Mouse (Mus musculus) lung, adult 18-20 months (tissue): ENCODE results near the gene Rad54l.

Experiments used
- DNase-seq, 2 experiments: peaks; one replicate each; pipeline ENCODE4 v3.0.0; 2022; ENCODE audit warnings: mixed read lengths in 2 of 2

Rad54l gene

DNA sequence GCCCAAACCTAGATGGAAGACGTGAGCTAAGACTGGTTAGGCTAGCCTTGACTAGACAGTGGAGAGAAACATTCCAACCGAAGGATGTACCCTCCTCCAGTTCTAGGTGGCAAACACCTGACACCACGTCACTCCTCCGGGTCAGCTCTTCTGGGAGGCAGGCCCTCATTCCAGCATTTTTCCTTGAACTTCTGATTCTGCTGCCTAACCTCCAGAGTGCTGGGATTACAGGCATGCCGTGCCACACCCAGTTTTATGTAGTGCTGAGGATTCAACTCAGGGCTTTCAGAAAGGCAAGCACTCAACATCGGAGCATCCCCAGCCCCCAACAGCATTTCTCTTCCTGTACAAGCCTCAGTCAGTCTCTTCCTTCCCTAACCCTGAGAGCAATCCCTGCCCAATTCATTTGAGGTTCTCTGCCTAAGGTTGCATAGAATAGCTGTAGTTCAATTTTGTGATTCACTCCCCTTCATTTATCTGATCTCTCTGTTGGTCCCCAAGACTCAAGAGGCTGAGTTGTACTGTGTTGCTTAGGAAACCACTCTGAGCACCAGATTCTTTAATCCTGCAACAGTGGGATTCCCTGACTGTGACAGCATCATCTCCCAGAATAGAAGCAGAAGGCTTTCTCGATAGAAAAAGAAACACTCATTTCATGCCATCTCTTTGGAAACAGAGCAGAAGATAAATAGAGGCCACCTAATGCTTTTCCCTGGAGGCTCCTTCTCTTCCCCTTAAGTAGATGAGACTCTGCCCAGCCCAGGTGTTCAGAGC, 17.5 kb upstream of the Rad54l start:
- DNase-seq: no peak

DNA sequence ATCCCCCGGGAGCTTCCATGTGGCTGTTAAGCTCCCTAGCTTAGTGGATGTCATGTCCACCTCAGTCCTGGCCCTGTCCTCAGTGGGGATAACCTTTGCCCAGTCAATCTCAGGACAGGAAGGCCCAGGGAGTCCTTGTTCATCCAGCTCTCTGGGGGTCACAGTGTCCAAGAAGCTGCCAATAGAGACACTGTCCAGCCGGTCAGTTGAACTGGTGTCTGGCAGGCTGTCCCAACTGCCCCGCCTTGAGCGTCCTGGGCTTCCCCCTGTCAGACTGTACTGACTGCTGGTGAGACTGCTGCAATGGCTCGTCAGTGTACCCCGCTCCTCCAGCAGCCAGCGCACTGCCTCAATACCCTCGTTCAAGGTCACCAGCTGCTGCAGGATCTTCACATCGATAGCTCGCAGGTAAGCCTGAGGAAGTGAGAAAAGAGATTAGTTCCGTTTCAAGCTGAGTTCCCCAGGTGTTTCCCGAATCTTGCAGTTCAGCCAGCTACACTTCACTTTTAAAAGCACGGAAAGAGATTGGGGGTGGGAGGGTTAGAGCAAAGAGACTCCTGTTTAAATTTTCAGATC, 14.0 kb upstream of the Rad54l start:
- no peak for DNase-seq

DNA sequence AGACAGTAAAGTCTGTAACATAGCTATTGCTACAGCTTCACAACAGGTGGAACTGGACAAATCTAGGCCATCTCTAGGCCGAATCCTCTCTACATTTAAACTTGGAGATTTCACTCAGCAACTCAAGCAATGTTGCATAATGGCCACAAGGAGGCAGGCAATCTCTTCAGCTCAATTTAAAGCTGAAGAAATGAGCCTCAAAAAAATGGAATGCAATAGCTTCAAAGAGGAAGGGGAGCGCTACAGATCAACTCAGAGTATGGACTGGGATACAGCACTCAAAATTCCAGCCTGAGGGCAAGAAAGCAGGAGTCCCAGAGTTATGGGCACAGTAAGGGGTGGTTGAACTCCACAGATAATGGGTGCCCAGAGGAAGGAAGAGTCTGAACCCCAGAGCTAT, 11.5 kb upstream of the Rad54l start:
- no peak for DNase-seq

DNA sequence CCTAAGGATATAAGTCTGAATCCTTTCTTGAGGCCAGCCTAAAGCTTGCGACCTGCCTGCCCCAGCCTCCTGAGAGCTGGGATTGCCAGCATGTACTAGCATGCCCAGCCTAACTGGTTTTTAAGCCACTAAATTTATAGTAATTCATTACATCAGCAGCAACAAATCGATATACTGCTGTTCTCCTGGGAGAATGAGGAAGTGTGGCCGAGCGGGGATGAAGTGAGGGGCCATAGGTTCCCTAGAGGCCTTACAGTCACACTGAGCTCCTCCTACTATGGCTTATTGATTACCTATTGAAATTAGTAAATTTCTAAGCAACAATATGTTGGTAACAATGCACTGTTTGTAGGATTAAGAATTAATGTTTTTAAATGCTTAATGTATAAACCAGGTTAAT, 9.6 kb upstream of the Rad54l start:
- no peak for DNase-seq

DNA sequence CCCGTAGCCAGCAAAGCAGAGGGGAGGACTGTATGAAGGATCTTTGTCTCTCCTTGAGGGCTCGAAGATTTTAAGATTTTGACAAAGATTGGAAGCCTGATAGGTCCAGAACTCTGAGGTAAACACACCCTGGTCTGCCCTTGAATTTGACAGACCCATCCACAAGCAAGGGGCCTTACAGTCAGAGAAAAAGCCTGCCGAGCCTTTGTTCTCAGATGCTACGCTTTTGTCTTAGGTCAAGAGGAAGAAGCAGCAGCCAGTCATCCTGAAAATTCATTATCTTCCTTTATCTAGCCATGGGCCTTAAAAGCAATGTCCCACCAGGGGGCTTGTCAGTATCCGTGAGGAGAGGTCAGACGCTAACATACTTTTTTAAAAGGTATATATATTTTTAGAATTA, 4.5 kb upstream of the Rad54l start:
- no peak for DNase-seq

DNA sequence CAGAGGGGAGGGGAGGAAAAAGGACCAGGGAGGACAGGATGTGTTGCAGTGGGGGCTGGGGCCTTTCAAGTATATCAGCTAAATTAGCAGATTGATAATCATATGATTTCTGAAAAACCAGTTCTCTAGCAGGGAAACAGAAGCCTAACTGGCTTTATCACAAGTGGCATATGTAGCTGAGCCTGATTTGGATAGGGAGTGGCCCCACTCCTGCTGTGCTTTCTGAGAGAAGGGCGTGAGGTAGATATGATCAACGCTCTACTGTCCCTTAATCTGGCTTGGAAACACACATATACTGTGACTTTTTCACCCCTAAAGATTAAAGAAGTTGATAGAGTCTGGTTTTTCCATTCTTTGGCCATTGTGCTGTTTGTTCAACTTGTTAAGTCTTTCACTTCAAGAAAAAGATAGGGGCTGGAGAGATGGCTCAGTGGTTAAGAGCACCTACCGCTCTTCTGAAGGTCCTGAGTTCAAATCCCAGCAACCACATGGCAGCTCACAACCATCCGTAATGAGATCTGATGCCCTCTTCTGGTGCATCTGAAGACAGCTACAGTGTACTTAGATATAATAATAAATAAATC, 2.4 kb upstream of the Rad54l start:
- no peak for DNase-seq

DNA sequence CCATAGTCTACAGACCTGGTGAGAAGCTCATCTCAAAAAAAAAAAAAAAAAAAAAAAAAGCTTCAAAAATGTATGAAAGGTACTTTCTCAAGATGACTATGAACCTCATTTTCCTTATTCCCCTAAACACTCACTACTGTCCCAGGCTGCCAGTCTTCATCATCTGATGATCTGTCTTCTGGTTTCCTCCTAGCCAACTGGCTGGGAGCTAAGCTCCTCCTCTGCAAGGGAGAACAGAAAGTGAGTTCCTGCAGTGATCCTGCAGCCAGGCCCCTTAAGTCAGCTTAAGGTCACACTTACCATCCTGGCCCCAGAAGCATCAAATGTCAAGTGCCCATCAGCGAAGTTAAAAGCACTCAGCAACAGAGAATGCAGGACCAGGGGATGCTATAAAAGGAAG, 728 bp downstream of the Rad54l start:
- DNase-seq: no peak

DNA sequence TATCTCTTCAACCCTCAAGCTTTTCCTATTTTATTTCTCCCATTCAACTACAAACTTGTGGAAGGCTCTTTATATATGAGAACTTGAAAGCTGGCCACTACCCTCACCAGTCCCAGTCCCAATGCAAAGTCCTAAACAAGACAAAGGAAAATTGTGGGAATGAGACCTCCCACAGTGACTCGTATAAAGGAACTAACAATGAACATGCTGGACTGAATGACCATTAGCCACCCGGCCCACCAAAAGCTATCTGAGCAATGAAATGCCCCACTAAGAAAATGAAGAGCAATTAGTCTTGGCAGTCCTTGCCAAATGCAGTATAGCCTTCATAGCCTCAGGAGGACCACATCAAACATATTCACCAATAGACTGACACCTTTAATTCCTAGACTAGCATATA, 12.0 kb downstream of the Rad54l start:
- no peak for DNase-seq

DNA sequence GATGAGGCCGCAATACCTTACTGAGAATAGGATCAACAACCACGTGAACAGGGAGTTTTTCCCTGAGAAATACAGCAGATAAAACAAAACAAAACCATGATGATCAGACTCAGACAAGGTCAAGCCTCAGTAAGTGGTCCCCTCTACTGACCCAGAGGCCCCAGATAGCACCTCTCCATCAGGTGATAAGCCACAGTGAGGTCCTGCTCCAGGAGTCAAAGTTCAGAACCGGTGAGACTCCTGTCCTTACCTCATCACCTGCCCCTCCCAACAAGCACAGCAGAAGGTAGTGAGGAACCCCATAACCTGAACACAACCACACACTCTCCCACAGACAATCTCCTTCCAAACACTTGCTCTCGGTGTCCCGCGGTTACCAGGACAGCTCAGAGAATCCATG, 12.8 kb downstream of the Rad54l start:
- DNase-seq: no peak

DNA sequence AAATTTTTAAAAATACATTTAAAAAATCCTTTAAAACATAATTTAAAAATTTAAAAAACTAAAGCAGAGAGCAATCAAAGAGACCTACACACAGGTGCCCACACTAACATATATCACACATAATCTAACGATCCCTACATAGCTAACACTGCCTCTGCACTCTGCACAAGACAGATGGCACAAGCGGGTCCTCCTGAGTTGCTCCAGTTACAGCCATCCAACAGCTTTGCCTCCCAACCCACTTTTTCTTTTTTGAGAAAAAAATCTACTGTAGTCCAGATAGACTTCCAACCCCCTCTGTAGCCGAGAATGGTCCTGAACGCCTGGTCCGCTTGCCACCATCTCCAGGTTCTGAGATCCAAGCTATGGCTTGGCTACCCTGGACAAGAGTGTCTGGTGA, 18.2 kb downstream of the Rad54l start:
- DNase-seq: no peak

DNA sequence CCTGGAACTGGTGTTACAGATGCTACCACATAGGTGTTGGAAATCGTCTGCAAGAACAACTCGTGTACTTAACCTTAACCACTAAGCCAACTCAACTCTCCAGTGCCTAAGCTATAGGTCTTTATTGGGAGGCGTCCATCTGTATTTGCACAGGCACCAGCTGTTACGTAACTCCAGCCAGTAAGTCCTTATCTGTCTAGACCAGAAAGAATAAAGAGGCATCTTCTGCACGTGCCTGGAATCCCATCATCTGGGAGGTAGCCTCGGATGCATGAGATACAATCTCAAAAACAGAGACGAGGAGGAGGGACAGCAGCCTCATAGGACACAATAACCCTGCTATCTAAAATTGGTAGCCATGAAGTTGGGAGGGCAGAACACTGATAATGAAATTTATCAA, 22.5 kb downstream of the Rad54l start:
- no peak for DNase-seq

DNA sequence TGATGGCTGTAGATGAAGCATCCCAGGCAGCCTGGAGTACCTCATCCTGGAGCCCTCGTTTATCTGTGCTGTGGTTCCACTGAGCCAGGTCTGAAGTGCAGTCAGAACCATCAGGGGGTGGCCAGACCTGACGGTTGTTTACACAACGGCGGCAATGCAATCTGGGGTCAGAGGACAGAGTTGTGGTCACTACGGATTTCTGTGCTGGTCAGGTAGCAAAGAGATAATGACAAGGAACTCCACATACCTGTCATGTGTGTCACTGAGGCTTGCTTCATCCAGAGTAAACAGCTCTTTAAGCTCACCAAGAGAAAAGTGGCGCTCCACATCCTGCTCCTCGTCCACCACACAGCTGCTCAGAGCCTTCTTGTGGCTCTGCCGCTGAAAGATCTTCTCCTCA, 26.3 kb downstream of the Rad54l start:
- peak in 1 of 2 experiments; percentile 7 for DNase-seq

DNA sequence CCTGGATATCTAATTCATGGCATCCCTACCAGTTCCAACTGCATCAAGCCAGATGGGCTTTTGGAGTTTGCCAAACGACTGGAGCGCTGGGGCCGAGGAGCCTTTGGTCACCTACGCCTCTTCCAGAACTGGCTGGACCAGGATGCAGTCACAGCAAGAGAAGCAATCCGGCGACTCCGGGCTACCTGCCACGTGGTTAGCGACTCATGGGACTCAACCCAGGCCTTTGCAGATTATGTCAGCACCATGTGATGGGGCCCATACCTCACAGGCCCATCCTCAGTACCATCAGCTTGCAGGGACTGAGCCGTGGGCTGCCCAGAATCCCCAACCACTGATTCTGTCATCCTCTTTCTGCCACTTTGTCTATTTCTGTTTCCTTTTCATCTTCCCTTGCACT, 27.2 kb downstream of the Rad54l start:
- no peak for DNase-seq

DNA sequence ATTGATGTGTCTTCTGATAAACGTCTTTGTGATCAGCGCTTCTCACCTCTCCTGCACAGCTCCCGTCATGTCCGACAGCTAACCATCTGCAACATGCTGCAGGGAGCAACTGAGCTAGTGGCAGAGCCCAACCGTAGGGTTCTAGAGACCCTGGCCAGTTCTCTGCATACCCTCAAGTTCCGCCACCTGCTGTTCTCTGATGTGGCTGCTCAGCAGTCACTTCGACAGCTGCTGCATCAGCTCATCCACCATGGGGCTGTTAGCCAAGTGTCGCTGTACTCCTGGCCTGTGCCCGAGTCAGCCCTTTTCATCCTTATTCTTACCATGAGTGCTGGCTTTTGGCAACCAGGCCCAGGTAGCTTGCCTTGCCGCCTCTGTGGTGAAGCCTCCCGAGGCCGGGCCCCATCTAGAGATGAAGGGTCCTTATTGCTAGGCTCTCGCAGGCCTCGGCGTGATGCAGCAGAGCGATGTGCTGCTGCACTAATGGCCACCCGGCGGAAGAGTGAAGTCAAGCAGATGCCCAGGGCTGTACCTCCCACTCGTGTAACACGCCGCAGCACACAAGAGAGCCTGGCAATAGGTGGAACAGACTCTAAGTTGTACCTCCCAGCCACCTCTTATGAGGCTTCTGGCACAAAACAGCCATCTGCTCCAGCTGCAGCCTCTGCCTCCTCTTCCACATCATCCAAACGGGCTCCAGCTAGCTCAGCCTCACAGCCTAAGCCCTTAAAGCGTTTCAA, 34.8 kb downstream of the Rad54l start:
- no peak for DNase-seq

DNA sequence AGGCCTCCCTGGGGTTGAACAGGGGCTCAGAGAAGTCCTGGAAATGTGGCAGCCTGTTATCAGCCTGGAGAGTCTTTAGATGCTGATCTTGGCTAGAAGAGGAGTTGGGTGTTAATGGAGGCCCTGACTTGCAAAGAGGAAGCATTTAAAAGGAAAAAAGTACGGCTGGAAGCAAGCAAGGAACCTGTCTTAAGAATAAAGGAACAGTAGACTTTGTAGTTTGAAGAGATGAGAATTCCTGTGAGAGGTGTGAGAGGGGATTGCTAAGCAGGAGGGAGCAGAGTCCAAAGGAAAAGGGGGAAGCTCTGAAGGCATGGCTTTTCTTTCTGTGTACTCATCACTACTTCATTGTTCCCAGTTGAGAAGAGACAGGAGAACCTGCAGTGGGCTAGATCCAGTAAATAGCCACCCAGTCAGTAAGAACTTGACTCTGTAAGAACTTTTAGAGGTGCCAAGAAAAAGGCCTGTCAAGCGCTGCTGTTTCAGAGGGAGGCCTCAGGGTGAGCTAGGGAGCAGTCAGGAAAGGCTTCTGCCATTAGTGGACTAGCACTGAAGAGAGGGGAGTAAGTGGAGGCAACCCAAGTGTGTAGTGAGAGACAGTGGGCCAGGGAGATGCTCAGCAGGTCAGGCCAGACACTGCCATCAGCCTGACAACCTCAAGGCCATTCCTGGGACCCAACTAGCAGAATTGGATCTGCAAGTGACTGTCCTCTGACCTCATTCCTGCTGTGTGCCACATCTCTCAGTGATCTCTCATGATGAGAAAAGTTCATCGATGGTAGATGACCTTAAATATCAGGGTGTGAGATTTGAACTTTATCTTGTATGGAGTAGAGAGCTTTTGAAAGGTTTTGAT, 46.0 kb downstream of the Rad54l start:
- no peak for DNase-seq

DNA sequence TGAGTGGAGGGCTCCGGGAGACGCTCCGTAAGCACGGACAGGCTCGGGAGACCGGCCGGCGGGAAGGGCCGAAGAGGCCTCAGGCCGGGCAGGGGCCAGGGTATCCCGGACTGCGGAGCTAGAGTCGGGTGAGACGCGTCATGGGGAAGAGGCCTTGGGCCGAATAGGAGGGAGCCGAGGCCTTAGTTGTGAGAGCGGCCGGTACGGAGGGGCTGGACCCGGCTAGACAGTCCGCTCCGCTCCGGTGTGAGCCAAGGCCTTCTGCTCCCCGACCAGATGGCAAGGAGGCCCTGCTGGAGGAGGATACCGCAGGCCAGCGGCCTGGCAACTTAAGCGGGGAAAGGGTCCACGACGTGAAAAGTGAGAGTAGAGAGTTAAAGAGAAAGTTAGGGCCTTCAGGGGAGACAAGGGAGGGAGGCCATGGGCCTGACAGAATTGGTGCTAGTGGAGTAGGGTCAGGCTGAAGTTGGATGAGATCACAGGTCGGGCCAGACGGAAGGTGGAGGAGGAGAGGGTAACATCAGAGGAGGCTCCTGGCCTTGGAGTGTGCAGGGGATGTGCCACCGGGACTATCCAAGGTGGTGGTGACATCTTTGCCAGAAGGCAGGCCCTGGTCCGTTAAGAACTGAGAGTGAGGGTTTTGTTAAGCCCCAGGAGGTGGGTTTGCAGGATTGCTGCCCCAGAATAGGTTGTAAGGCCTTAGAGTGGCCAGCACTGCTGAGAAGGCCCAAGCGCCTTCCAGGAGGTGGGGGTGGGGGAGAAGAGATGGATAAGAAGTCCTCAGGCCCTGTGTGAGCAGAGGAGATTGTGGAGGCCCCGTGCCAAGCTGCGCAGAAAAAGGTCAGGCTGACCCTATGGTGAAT, 46.9 kb downstream of the Rad54l start:
- peak; percentile 29 to 32 for DNase-seq

DNA sequence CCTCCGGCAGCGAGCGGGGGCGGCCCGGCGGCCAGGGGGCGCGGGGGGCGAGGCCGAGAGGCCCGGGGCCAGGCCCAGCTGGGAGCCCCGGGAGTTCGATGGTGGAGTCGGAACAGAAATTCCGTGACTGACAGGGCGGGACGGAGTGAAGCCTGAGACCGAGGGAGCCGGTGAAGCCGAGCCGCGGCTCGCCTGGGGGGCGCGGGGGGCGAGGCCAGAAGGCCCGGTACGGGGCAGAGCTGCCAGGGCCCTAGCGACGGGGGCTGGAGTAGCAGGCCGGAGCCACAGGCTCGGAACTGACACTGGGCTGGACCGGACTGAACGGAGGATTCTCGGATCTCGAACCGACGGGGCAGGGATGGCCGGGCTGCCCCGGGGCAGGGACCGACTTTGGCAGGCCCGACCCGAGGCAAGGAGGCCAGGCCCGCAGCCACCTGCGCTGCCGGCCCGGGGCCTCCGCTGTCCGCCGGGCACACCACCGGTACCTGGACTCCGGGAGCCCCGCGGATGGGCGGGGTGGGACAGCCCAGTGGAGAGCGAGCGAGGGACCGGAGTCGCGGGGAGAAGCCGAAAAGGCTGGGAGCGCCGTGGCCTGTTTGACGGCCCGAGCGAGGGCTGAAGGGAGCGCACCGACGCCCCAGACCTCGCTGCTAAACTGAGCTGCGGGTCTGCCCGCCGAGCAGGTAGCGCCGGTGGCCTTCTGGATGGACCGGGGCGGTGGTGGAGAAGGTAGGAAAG, 47.7 kb downstream of the Rad54l start:
- DNase-seq: peak; percentile 70 to 73

DNA sequence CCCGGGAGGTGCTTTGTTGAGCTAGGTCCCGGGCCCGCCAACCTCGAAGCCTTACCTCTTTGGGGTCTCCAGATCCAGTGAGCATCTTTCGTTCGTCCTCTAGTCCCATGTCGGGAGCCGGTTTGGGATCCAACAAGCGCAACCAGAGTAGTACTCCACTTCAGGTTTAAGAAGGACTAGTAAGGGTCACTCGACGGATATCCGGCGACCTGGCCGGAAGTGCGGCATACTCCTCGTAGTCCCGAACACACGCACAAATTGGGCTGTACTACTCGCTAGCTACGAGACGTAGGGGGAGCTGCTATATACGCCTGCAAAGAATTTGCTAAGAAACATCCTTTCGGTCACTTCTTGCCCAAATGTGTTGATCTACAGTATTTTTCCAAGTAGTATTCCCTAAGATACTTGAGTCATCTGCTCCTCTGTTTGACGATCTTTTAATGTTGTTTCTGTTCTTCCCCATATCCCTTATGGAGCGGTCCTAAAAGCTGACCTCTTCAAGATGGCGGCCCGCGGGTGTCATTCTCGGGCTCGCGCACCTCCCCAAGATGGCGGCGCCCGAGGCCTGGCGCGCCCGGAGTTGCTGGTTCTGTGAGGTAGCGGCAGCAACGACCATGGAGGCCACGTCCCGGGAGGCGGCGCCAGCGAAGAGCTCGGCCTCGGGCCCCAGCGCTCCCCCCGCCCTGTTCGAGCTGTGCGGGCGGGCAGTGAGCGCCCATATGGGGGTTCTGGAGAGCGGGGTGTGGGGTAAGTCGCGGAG, 48.4 kb downstream of the Rad54l start, which contains the start of the genes Uqcrh and Lrrc41:
Gene Uqcrh (minus strand): TSS at position 211 of the 760 bp plus-strand sequence.
Gene Lrrc41 (plus strand): TSS at position 409 of the 760 bp plus-strand sequence.
- peak; percentile 94 for DNase-seq

DNA sequence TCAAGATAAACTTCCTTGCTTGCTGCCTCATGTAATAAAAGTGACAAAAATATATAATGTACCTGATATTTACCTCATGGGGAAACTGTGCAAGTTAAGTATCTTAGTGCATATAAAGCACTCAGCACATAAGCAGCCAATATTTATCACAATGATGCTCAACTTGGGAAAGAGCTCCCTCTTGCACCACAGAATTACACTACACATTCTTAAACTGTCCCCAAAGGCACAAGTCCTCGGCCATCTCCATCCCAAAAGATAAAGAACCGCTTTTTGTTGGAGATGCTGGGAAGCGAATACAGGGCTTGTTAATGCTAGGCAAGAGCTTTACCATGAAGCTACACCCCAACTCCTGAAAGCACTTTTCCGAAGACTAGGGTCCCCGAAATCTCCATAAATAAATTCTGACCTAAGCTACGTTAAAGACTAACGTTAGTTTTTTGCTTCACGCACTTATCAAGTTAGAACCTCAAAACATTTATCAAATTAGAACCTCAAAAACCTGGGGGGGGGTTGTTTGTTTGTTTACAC, 49.3 kb downstream of the Rad54l start:
- no peak for DNase-seq

DNA sequence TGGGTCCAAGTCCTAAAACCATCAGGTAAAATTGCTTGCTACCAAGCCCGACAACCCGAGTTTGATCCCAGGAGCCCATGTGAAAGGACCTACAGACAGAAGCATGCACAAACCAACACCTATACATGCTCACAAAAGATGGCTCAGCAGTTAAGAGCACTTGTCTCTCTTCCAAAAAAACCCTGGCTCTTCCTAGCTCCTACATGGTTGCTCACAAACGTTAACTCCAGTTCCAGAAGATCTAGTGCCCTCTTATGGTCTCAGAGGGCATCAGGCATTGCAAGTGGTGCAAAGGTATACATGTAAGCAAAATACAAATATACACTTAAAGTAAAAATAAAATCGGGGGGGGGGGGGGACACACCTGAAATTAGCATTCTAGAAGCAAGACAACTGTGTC, 50.3 kb downstream of the Rad54l start:
- no peak for DNase-seq
